Mouse (Mus musculus) midbrain, embryonic 15.5 days (tissue): Measurements from ENCODE around the gene Gm11214. TPM values are rescaled to one million over a fixed set of nuclear protein-coding genes. Genes with fewer than 3 reads are reported as not detected.

ENCODE experiments used
- ATAC-seq: fragments of 200-750 bp; cut with Nextera tagmentation; replicated peaks from 2 replicates; pipeline ENCODE4 v1.8.0; 2017; ENCODE audit warnings: moderate TSS enrichment
- H3K27ac ChIP-seq: fragments of 300-500 bp; sonication (generic); 2 replicates; pipeline ENCODE4 v1.5.1; 2015; ENCODE audit warnings: mild to moderate bottlenecking, inconsistent platforms
- H3K27me3 ChIP-seq: fragments of 300-500 bp; sonication (generic); replicated peaks from 2 replicates; pipeline ENCODE4 v1.6.1; 2015; ENCODE audit warnings: inconsistent platforms
- H3K36me3 ChIP-seq: fragments of 300-500 bp; sonication (generic); replicated peaks from 2 replicates; pipeline ENCODE4 v1.6.1; 2015; ENCODE audit warnings: inconsistent platforms
- H3K4me1 ChIP-seq: fragments of 300-500 bp; sonication (generic); 2 replicates; pipeline ENCODE4 v1.6.1; 2015; ENCODE audit warnings: inconsistent platforms
- H3K4me2 ChIP-seq: fragments of 300-500 bp; sonication (generic); 2 replicates; pipeline ENCODE4 v1.6.1; 2015; ENCODE audit warnings: inconsistent platforms, mild to moderate bottlenecking, moderate library complexity
- H3K4me3 ChIP-seq: fragments of 300-500 bp; sonication (generic); 2 replicates; pipeline ENCODE4 v1.5.1; 2015; ENCODE audit warnings: mild to moderate bottlenecking, inconsistent platforms
- H3K9ac ChIP-seq: fragments of 300-500 bp; sonication (generic); 2 replicates; pipeline ENCODE4 v1.6.1; 2015; ENCODE audit warnings: mild to moderate bottlenecking, inconsistent platforms
- H3K9me3 ChIP-seq: fragments of 300-500 bp; sonication (generic); 2 replicates; pipeline ENCODE4 v1.6.1; 2016; ENCODE audit warnings: inconsistent platforms
- WGBS: fragments of 180-500 bp; shearing (Covaris S2); methylation state at CpG from one replicate; pipeline ENCODE4 v1.1.7; 2015; ENCODE audit warnings: mixed read lengths; 5-methylcytosine and 5-hydroxymethylcytosine counted together
- polyA plus RNA-seq: library from polyadenylated mRNA; unstranded; fragments of >200 nt; fragmentation: Nextera tagmentation; extraction: Ambion mirVana; gene quantifications from 2 replicates; pipeline ENCODE4 v1.2.1, GENCODE M21; 2015

Gm11214 gene
- polyA plus RNA-seq, 1 experiment from 2014 or later: not detected

DNA sequence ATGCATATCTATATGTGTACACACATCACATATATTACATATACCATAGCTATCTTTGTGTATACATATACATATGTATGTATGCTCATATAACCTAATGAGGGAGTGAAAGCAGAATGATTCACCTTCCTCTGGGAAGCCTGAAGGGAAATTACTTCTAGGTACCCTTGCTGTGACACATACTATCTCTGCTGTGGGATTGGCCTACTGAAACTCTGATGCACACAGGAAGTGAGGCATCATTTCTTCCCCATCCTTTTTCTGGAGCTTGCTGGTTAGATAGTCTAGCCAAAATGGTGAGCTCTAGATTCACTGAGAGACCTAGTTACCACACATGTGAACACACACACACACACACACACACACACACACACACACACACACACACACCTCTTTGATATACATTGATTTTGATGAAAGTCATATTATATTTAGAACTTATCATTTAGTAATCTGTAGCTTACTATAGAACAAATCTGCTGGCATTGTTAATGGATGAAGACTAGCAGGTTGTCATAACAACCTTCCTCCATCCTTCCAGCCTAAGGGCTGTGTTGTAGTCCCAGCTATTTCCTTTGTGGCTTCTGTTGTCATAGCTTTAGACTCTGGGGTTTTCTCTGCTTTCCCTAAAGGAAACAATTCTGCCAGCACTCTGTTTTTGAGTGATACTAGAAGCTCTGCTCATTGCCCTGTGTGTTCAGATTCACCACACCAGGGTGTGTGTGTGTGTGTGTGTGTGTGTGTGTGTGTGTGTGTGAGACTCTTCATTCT is 19.0 kb downstream of the Gm11214 start:
- Histone ChIP-seq H3K9me3 (no peaks in the 10 kb centered on the region), H3K9ac (no peak overlapping the region), H3K4me3 (no peak overlapping the region), H3K4me1 (no peaks in the 10 kb centered on the region), H3K4me2 (no peak overlapping the region), H3K27me3 (no peaks in the 10 kb centered on the region), H3K36me3 (no peaks in the 10 kb centered on the region), H3K27ac (no peak overlapping the region)
- ATAC-seq: no peak

DNA sequence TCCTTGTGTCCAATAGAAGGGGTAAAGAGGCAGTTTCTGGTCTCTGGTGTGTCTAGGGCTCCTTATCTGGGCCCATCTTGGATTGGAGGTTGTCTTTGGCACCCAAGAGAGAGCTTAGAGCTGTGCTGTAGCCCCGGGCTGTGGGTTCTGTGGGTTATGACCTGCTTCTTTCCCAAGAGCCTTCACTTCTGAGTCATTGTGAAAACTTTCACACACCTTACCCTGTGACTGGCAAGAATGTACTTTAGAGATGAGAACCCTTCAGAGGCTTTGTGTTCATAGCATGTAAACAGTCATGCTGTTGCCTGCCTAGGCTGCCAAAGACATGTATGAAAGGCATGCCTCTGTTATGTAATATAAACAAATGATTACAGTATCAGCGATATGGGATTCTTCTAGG is 23.3 kb downstream of the Gm11214 start:
- Histone ChIP-seq H3K4me1 (no peaks in the 10 kb centered on the region), H3K9ac (no peak overlapping the region), H3K27ac (no peak overlapping the region), H3K4me3 (no peak overlapping the region), H3K4me2 (no peak overlapping the region), H3K36me3 (no peaks in the 10 kb centered on the region), H3K9me3 (no peaks in the 10 kb centered on the region), H3K27me3 (no peaks in the 10 kb centered on the region)
- 80% methylated on average over 2 of the region's 2 CpGs for WGBS
- ATAC-seq: no peak

DNA sequence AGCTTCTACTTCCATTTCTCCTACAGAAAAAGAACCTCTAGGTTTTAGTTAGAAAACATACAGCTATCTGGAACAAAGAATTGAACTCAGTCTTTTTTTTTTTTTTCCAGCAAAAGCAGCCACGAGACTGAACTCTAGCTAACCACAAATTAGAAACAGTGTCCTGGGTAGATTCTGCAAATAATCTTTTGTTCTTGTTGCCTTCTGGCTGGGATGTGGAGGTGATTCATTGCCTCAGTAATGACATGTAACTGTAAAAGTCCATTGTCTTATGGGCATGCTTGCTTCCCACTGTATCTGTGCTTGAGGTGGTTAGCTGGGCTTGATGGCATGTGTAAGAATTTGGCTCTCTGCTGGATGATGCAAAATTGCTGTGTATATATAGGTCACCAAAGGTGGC is 24.6 kb downstream of the Gm11214 start:
- no peak overlapping the region for H3K27ac ChIP-seq
- no peaks in the 10 kb centered on the region for H3K36me3 ChIP-seq
- ATAC-seq: no peak
- no peak overlapping the region for H3K9ac ChIP-seq
- H3K9me3 ChIP-seq: no peaks in the 10 kb centered on the region
- 71% methylated on average over 1 of the region's 1 CpGs for WGBS
- no peak overlapping the region for H3K4me3 ChIP-seq
- H3K4me2 ChIP-seq: no peak overlapping the region
- no peaks in the 10 kb centered on the region for H3K27me3 ChIP-seq
- no peaks in the 10 kb centered on the region for H3K4me1 ChIP-seq

DNA sequence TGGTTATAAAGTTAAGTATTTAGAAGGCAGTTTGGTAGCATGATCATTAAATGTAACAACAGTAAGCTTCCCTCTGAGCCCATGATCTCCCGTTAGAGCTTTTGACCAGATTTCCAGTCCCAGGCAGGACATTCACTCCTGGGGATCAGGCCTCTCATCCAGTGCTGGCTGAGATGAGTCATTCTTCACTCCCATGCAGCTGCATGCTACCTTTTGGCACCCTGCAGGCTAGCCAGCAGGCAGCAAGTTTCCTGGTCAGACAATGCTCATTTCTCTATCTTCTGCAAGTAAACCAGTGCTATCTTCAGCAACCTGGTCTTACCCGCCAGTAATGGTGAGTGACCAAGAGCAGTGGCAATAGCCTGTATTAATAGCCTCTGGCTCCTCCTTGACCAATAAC is 30.0 kb downstream of the Gm11214 start:
- Histone ChIP-seq H3K4me2 (no peak overlapping the region), H3K27me3 (no peaks in the 10 kb centered on the region), H3K27ac (no peak overlapping the region), H3K4me1 (no peaks in the 10 kb centered on the region), H3K4me3 (no peak overlapping the region), H3K36me3 (no peaks in the 10 kb centered on the region), H3K9me3 (no peaks in the 10 kb centered on the region), H3K9ac (no peak overlapping the region)
- ATAC-seq: no peak
- 88% methylated on average over 2 of the region's 2 CpGs for WGBS

DNA sequence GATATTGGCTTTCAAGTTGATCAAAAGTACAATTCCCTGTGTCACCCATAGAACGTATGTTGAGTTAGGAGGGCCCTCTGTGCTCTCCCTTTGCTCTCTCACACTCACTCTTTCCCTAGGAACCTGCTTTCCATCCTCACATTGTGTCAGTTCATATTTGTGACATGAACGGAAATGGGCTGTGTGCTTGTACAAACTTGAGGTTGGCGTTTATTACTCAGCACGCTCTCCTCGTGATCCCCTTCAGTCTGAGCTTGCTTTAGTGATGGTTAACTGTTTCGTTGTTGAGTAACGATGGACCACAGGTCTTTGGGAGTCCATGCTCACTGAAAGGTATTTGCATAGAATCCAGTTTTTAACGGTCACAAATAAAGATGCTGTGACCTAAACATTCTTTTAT is 36.1 kb downstream of the Gm11214 start:
- H3K4me3 ChIP-seq: no peak overlapping the region
- no peaks in the 10 kb centered on the region for H3K4me1 ChIP-seq
- no peak overlapping the region for H3K27ac ChIP-seq
- H3K9ac ChIP-seq: no peak overlapping the region
- H3K4me2 ChIP-seq: no peak overlapping the region
- H3K9me3 ChIP-seq: no peaks in the 10 kb centered on the region
- ATAC-seq: no peak
- no peaks in the 10 kb centered on the region for H3K27me3 ChIP-seq
- no peaks in the 10 kb centered on the region for H3K36me3 ChIP-seq
- 88% methylated on average over 8 of the region's 8 CpGs for WGBS

DNA sequence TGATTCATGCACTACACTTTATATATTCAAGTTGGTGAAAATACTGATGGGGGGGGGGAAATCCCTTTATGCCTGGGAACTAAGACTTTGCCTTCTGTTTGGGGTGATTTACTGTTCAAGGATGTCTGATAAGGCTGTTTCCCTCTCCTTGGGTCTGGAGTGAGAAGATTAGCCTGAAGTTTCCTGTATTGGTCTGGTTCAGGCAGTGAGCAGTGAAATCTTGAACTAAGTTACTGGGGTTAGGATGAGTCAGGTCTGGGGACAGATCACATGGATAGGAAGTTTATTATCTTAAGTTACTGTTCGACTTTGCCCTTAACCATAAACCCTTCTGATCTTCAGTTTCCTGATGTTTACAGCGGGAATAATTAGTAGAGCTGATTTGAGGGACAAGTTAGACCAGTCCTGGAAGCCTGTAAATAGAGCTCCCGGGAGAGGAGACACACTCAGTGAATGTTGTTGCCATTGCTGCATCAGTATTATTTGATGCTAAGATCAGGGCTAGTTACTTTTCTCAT is 37.6 kb downstream of the Gm11214 start:
- Histone ChIP-seq H3K27ac (no peak overlapping the region), H3K4me2 (no peak overlapping the region), H3K4me1 (no peaks in the 10 kb centered on the region), H3K36me3 (no peaks in the 10 kb centered on the region), H3K27me3 (no peaks in the 10 kb centered on the region), H3K4me3 (no peak overlapping the region), H3K9me3 (no peaks in the 10 kb centered on the region), H3K9ac (no peak overlapping the region)
- WGBS: 79% methylated on average over 3 of the region's 3 CpGs
- ATAC-seq: no peak

DNA sequence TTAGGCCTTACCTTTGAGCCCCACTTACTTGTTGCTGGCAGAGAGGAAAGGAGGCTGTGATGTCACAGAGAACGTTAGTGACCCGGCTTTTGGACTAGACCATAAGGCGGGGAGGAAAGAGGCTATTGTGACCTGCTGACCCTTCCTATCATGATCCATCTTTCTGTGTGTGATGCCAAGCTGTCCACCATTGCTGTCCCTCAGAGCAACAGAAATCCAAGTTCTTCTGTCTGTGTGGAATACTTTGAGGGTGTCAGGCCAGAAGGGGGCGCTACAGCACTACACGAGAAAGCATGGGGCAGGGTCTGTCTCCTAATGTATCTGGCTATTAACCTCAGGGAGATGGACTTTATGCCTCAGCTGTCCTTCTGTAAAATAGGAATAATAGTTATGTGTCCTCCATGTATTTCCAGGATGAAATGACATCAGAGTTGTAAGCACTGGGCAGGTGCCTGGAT is 40.8 kb downstream of the Gm11214 start, which contains the start of gene Tex48:
Gene Tex48 (minus strand): TSS at position 51 of the 458 bp plus-strand sequence.
- no peaks in the 10 kb centered on the region for H3K4me1 ChIP-seq
- H3K9me3 ChIP-seq: no peaks in the 10 kb centered on the region
- no peak within 1 kb of the TSS for H3K4me3 ChIP-seq
- no peak for ATAC-seq
- H3K9ac ChIP-seq: no peak within 1 kb of the TSS
- no peaks in the 10 kb centered on the region for H3K27me3 ChIP-seq
- WGBS: 60% methylated on average over 5 of the region's 5 CpGs
- no peaks in the 10 kb centered on the region for H3K36me3 ChIP-seq
- H3K27ac ChIP-seq: no peak within 1 kb of the TSS
- H3K4me2 ChIP-seq: no peak within 1 kb of the TSS

DNA sequence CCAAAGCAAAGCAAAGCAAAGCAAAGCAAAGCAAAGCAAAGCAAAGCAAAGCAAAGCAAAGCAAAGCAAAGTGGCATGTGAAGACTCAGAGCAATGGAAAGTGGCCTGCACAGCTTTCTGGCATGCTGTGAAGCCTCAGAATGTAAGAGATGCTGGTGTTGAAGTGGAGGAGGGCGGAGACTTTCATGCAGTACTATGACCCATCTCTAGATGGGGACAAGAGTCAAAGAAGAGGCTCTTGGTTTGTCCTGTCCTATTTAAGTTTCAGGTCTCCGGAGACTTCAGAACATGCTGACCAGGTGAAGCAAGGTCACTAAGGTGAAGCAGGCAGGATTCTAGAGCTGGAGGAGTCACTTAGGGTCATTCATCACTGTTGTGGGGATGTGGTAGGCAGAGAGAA is 41.3 kb downstream of the Gm11214 start:
- H3K36me3 ChIP-seq: no peaks in the 10 kb centered on the region
- 83% methylated on average over 2 of the region's 2 CpGs for WGBS

More for the DNA sequence above, 41.3 kb downstream of the Gm11214 start:
- no peak overlapping the region for H3K4me2 ChIP-seq
- H3K9me3 ChIP-seq: no peaks in the 10 kb centered on the region
- no peak overlapping the region for H3K4me3 ChIP-seq
- H3K27ac ChIP-seq: no peak overlapping the region
- no peaks in the 10 kb centered on the region for H3K27me3 ChIP-seq
- no peak for ATAC-seq
- H3K4me1 ChIP-seq: no peaks in the 10 kb centered on the region
- no peak overlapping the region for H3K9ac ChIP-seq

Other genes starting within 250 kb of the Gm11214 start
- gene Whrn, start 167.4 kb downstream of the Gm11214 start, polyA plus RNA-seq: 6.5 and 7.5 TPM in 2 replicates
- gene Atp6v1g1, start 118.6 kb downstream of the Gm11214 start, polyA plus RNA-seq: 409 and 410 TPM in 2 replicates
- gene Tmem268, start 104.6 kb downstream of the Gm11214 start, polyA plus RNA-seq: 3.7 and 4.7 TPM in 2 replicates
- not detected in 2 replicates for gene Gm11213, start 58.1 kb downstream of the Gm11214 start, polyA plus RNA-seq
- gene Tex48, start 41.0 kb downstream of the Gm11214 start, polyA plus RNA-seq: not detected in 2 replicates
- gene Tnfsf15, start 81.7 kb upstream of the Gm11214 start, polyA plus RNA-seq: 0.05 TPM in 1 of 2 replicates, not detected in the other
- gene Tnfsf8, start 198.0 kb upstream of the Gm11214 start, polyA plus RNA-seq: not detected in 2 replicates